In the genomic region with DNA sequence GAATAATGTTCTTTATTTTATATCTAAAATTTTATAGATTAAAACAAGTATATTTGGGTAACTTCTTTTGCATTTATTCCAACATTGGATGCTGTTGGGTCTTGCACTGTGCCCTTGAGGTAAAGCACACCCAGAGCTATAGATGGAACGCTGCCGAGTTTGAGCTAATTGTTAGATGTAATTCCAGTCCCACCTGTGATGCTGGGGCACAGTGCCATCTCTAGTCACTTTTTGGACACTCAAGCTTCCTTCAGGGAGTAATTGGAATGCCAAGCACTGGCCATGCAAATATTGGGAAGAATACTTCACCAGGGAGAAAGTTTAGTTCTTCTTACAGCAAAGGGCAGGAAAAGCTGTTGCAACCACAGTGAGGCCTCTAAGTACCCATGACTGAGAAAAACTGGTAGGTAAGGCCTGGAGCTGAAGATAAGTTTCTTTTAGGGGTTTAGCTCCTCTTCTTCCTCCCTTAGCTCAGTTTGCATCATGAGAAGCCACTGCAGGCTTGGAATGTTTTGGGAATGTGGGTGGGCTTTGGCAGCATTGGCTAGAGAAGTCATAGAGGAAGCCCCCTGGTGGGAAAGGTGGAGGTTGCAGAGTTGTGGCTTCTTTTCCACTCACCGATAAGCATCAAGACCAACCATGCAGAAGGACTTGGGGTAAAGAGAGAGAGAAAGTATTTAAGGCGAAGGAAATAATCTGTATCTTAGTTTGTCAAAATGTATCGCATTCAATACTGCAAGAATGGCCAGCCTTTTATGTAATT, we compare ENCODE assay signal across 11 mouse cellular contexts.
DNase-seq lines count a peak whose midpoint lies in the region; ATAC-seq and TF ChIP-seq lines count a peak whose summit lies in the region.
"Had no signal": no experiment of that assay in that cellular context is flagged by ENCODE, and none has a peak within 500 bp of the region (broad histone marks: within the 10 kb centered on the region; RNA-seq: fewer than 3 reads in every experiment).

No protein-coding gene starts in this region.

- no peak overlapping the region for H3K9ac ChIP-seq in forebrain, embryonic 11.5 days (ENCODE audit: low read length)
- no peak overlapping the region for H3K9ac ChIP-seq in forebrain, embryonic 13.5 days
- H3K9ac ChIP-seq in embryonic facial prominence, embryonic 11.5 days (replicated peaks; ENCODE audit: low read length) = no peak overlapping the region
- H3K9ac ChIP-seq in stomach, postnatal 0 days (ENCODE audit: low read length) = no peak overlapping the region
- no peak overlapping the region for H3K9ac ChIP-seq in midbrain, embryonic 14.5 days (replicated peaks; ENCODE audit: low read length)
- H3K9ac ChIP-seq: hindbrain, embryonic 15.5 days had no signal

- no peaks in the 10 kb centered on the region for H3K9me3 ChIP-seq in forebrain, embryonic 11.5 days (ENCODE audit: control insufficient read depth, low read length)
- H3K9me3 ChIP-seq in forebrain, embryonic 13.5 days (replicated peaks) = no peaks in the 10 kb centered on the region
- no peaks in the 10 kb centered on the region for H3K9me3 ChIP-seq in embryonic facial prominence, embryonic 11.5 days (replicated peaks; ENCODE audit: control insufficient read depth, low read length)
- no peaks in the 10 kb centered on the region for H3K9me3 ChIP-seq in stomach, postnatal 0 days (ENCODE audit: control insufficient read depth, low read length)
- no peaks in the 10 kb centered on the region for H3K9me3 ChIP-seq in midbrain, embryonic 14.5 days (ENCODE audit: control insufficient read depth, low read length)
- H3K9me3 ChIP-seq: hindbrain, embryonic 15.5 days had no signal

- no peak overlapping the region for H3K4me2 ChIP-seq in forebrain, embryonic 11.5 days (ENCODE audit: low read depth, low read length, severe bottlenecking)
- H3K4me2 ChIP-seq in forebrain, embryonic 13.5 days = no peak overlapping the region
- no peak overlapping the region for H3K4me2 ChIP-seq in embryonic facial prominence, embryonic 11.5 days (ENCODE audit: low read depth, low read length)
- no peak overlapping the region for H3K4me2 ChIP-seq in stomach, postnatal 0 days (replicated peaks; ENCODE audit: low read depth)
- no peak overlapping the region for H3K4me2 ChIP-seq in midbrain, embryonic 14.5 days (ENCODE audit: low read length)
- H3K4me2 ChIP-seq: hindbrain, embryonic 15.5 days had no signal

- peak; percentile 46 for TF ChIP-seq CTCF in stomach, postnatal 0 days (IDR thresholded peaks at IDR 0.05; ENCODE audit: low read depth)

- H3K4me1 ChIP-seq in forebrain, embryonic 11.5 days (replicated peaks; ENCODE audit: control insufficient read depth, insufficient read depth, low read length) = no peaks in the 10 kb centered on the region
- no peaks in the 10 kb centered on the region for H3K4me1 ChIP-seq in forebrain, embryonic 13.5 days
- no peaks in the 10 kb centered on the region for H3K4me1 ChIP-seq in embryonic facial prominence, embryonic 11.5 days (ENCODE audit: control insufficient read depth, insufficient read depth, low read length)
- no peaks in the 10 kb centered on the region for H3K4me1 ChIP-seq in stomach, postnatal 0 days (replicated peaks; ENCODE audit: control insufficient read depth, insufficient read depth)
- H3K4me1 ChIP-seq in midbrain, embryonic 14.5 days (ENCODE audit: control insufficient read depth, insufficient read depth, low read length) = no peaks in the 10 kb centered on the region
- H3K4me1 ChIP-seq: hindbrain, embryonic 15.5 days had no signal

- peak; percentile 50 for DNase-seq in forebrain, embryonic 11.5 days (ENCODE audit: low spot score)
- peak; percentile 4 for DNase-seq in thymus, postnatal 14 days
- DNase-seq in thymus, adult 18-20 months = no peak
- peak; percentile 58 for DNase-seq in embryonic facial prominence, embryonic 11.5 days (ENCODE audit: low spot score)
- DNase-seq in stomach, postnatal 0 days (ENCODE audit: low spot score) = no peak
- no peak for DNase-seq in midbrain, embryonic 14.5 days
- DNase-seq in right cerebral cortex, postnatal 4 days = no peak
- DNase-seq: adrenal gland, postnatal 10 days had no signal

- no peak for TF ChIP-seq EP300 in stomach, postnatal 0 days (optimal IDR thresholded peaks at IDR 0.05)

- H3K27ac ChIP-seq in forebrain, embryonic 11.5 days (ENCODE audit: low read depth, low read length) = no peak overlapping the region
- no peak overlapping the region for H3K27ac ChIP-seq in forebrain, embryonic 13.5 days
- no peak overlapping the region for H3K27ac ChIP-seq in embryonic facial prominence, embryonic 11.5 days (replicated peaks; ENCODE audit: low read depth, low read length)
- no peak overlapping the region for H3K27ac ChIP-seq in stomach, postnatal 0 days (replicated peaks)
- H3K27ac ChIP-seq in midbrain, embryonic 14.5 days (replicated peaks; ENCODE audit: low read depth, low read length) = no peak overlapping the region
- H3K27ac ChIP-seq: hindbrain, embryonic 15.5 days; macrophage had no signal

- H3K27me3 ChIP-seq in forebrain, embryonic 11.5 days (ENCODE audit: control insufficient read depth, insufficient read depth, low read length) = no peaks in the 10 kb centered on the region
- H3K27me3 ChIP-seq in forebrain, embryonic 13.5 days = no peaks in the 10 kb centered on the region
- H3K27me3 ChIP-seq in embryonic facial prominence, embryonic 11.5 days (ENCODE audit: control insufficient read depth, insufficient read depth, low read length) = no peaks in the 10 kb centered on the region
- no peaks in the 10 kb centered on the region for H3K27me3 ChIP-seq in stomach, postnatal 0 days (ENCODE audit: control insufficient read depth, insufficient read depth, low read length)
- H3K27me3 ChIP-seq in midbrain, embryonic 14.5 days (ENCODE audit: control insufficient read depth, insufficient read depth, low read length) = no peaks in the 10 kb centered on the region
- H3K27me3 ChIP-seq: hindbrain, embryonic 15.5 days had no signal

- WGBS in forebrain, embryonic 11.5 days = 82% methylated on average over 5 of the region's 5 CpGs
- WGBS in forebrain, embryonic 13.5 days = 90% methylated on average over 5 of the region's 5 CpGs
- 90% methylated on average over 5 of the region's 5 CpGs for WGBS in embryonic facial prominence, embryonic 11.5 days
- WGBS in stomach, postnatal 0 days = 94% methylated on average over 5 of the region's 5 CpGs
- 91% methylated on average over 5 of the region's 5 CpGs for WGBS in midbrain, embryonic 14.5 days

- H3K4me3 ChIP-seq in forebrain, embryonic 11.5 days (ENCODE audit: low read depth, low read length) = no peak overlapping the region
- H3K4me3 ChIP-seq in forebrain, embryonic 13.5 days = no peak overlapping the region
- H3K4me3 ChIP-seq in embryonic facial prominence, embryonic 11.5 days (ENCODE audit: low read depth, low read length) = no peak overlapping the region
- no peak overlapping the region for H3K4me3 ChIP-seq in stomach, postnatal 0 days (ENCODE audit: low read depth, low read length)
- H3K4me3 ChIP-seq in midbrain, embryonic 14.5 days (replicated peaks; ENCODE audit: low read depth, low read length) = no peak overlapping the region
- H3K4me3 ChIP-seq: hindbrain, embryonic 15.5 days had no signal

- no peak for ATAC-seq in forebrain, embryonic 11.5 days (replicated peaks; ENCODE audit: low FRiP score)
- ATAC-seq in forebrain, embryonic 13.5 days = no peak
- ATAC-seq in embryonic facial prominence, embryonic 11.5 days (replicated peaks; ENCODE audit: insufficient number of reproducible peaks, low FRiP score, low TSS enrichment, low read depth) = no peak
- ATAC-seq in stomach, postnatal 0 days (ENCODE audit: low FRiP score, low TSS enrichment) = no peak
- no peak for ATAC-seq in midbrain, embryonic 14.5 days (ENCODE audit: low FRiP score, low TSS enrichment)

- no peaks in the 10 kb centered on the region for H3K36me3 ChIP-seq in forebrain, embryonic 11.5 days (ENCODE audit: control insufficient read depth, insufficient read depth, low read length)
- no peaks in the 10 kb centered on the region for H3K36me3 ChIP-seq in forebrain, embryonic 13.5 days (ENCODE audit: poor library complexity, severe bottlenecking)
- no peaks in the 10 kb centered on the region for H3K36me3 ChIP-seq in embryonic facial prominence, embryonic 11.5 days (replicated peaks; ENCODE audit: control insufficient read depth, insufficient read depth, low read depth, low read length)
- H3K36me3 ChIP-seq in stomach, postnatal 0 days (ENCODE audit: control insufficient read depth, insufficient read depth, low read length) = no peaks in the 10 kb centered on the region
- no peaks in the 10 kb centered on the region for H3K36me3 ChIP-seq in midbrain, embryonic 14.5 days (ENCODE audit: control insufficient read depth, insufficient read depth, low read length)
- H3K36me3 ChIP-seq: hindbrain, embryonic 15.5 days had no signal

Comparison
In these comparisons a context has a peak if more than half of its experiments do, and no peak if none do; other contexts are left out.
1. DNase-seq: peak in forebrain, embryonic 11.5 days (single experiment), thymus, postnatal 14 days (single experiment) and embryonic facial prominence, embryonic 11.5 days (single experiment); none in thymus, adult 18-20 months (0 of 2), stomach, postnatal 0 days (single experiment), midbrain, embryonic 14.5 days (single experiment) and right cerebral cortex, postnatal 4 days (single experiment).